Mouse (Mus musculus): ENCODE results near the gene Ablim1.

The Ablim1 gene

DNA sequence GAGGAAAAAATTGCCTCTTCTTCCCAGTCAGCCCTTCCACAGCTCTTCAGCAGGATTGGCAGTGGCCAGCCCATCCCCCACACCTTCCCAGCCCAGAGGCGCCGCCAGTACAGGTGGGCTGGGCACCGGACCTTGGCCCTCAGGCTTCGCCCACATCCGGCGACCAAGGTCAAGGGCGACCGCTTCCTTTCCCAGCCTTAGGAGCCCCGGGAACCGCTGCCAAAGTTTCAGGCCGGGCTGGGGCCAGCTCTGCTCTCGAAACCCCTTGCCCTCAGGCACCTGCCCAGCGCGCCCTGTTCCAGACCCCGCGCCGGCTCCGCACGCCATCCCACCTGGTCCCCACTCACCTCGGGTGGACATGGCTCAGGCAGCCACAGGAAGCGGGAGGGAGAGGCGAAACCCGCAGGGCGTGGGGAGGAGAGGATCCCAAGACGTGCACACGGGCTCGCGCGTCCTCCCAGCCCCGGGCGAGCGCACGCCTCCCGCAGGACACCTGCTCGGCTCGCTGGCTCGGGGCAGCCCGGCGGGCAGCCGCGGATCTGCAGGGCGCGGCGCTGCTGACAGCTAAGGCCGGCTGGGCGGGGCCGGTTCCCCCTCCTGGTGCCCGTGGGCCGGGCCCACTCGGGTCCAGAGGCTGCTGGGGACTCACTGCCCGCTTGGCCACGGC lies at the start of gene Ablim1:
Gene Ablim1 (minus strand): TSS at position 574 of the 667 bp plus-strand sequence.
- peak; percentile 21 for DNase-seq (ENCODE audit: low spot score)

DNA sequence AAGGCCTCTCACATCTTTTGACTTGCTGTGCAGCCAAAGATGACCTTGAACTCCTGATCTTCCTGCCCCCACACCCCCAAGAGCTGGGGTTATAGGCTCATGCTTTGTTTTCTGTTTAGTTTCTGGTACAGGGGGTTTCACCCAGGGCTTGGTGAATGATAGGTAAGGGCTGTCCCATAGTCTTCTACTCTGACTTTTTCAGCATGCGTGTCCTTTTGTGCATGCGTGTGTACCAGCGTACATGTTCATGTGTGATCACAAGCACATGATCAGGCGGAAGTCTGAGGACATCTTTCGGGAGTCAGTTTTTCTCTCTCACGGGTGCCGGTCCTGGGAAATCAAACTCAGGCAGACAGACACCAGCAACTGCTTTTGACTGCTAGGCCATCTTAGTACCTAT lies 48.8 kb upstream of the Ablim1 start:
- no peak for DNase-seq (ENCODE audit: low spot score)

DNA sequence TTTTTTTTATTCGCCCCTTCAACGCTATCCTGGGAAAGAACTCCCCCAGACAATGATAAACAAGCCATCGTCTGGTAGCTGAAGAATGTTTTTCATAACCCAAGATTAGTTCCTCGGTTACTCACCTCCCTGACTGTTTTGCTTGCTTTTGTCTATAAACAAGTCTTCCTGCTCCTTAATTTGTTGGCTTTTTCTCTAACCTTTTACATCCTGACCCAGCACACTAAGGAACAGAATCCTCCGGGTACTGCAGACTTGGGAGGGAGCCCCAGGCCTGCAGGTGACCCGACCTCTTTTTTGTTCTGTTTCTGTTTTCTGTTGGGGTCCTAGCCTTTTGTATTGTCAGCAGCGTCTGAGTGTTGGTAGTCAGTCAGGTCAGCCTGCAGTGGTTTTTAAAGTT lies 48.4 kb upstream of the Ablim1 start:
- no peak for DNase-seq (ENCODE audit: low spot score)

DNA sequence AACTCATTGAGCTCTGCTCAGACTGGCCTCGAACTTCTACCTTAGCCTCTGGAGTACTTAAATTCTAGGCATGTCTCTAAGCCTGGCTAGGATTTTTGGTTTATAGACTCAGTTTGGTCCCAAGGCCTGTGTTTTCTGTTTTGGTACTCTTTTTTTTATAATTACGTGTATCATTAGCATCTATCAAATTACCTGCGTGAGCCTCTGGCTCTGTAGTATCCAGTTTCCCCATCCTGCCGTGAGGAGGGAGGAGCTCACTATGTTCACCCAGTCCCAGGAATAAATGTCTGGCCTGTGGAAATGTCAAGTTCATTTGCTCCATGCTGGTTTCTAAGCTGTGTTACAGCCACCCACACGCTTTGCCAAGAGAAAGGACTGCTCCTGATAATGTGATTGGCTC lies 47.9 kb upstream of the Ablim1 start:
- DNase-seq (ENCODE audit: low spot score): no peak

DNA sequence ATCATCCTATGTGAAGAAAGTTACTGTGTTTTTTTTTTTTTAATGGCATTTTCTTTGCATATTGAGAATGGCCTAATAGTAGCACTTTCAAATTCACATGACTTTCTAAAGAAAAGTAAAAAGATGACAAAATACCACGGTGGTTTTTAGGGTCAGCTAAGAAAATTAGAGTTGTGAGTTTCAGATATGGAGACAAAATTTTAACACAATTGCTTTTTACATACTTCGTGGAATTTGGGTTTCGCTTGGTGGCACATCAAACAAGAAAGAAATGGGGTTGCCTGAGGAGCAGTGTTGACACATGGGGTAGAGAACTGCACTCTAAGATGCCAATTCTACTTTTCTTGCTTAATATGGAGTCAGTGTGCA lies 47.2 kb upstream of the Ablim1 start:
- no peak for DNase-seq (ENCODE audit: low spot score)

DNA sequence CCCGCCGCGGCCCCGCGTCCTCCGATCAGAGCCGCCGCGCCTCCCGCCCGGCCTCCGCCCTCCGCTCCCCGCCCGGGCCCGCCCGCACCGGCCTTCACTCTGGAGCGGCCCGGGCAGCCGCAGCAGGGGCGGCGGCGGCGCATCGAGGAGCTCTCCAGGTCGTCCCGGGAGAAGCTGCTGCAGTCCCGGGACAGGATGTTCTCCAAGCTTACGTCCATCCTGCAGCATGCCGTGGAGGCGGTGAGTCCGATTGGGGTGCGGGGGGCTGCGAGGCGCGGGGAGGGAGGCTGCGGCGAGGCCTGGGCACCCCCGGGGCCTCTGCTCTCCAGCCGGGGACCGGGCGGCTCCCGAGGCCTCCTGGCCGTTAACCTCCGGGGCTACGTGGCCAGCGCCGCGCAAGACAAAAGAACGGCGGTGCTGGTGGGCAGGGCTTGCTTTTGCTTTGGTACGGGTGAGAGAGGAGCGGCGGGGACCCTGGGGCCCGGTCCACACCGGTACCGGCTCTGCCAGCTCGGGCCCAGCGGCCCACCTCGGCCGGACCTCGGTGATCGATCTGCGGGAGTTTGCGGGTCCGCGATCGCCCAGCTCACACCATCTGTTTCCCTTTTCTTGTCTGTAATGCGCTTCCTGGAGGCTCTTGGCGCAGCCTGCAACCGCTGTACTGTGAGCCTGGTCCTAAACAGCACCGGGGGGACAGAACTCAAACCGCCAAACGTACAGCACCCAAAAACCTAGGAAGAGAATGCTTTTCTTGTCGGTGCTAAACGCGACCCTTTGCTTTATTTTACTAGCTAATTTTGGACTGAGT lies 46.6 kb upstream of the Ablim1 start:
- DNase-seq (ENCODE audit: low spot score): peak; percentile 37

DNA sequence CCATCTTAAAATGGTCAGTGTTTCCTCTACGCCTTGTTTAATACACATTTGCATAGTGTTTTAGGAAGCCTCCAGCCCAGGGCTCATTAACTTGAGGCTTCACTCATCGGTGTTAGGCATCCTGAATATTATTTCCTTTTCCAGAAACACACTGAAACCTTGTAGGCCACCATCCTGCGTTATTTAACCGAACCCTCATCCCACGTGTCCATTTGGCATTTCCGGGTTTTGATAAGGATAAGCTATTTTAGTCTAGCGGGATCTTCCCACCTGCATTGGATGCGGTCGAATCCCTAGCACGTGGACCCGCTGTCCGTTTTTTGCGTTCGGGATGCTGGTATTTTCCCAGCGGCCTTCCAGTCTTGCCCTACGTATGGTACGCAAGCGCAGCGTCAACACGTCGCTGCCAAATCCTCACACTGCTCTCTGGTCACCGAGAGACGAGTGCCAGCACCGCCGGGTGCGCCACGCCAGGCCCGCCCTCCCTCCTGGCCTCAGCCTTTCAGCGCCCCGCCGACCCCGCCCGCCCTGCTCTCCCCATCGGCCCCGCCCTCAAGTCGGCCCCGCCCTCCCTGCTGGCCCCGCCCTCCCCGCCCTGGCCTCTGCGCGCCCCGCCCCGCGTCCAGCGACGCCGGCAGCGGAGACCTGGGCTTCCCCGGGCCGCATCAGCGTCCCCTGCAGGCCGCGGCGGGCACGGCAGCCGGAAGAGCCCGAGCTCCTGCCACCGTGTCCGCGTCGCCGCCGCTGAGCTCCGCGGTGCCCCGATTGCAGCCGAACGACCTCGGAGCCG lies 45.8 kb upstream of the Ablim1 start, which contains the start of gene Fam160b1:
Gene Fam160b1 (plus strand): TSS at position 340 of the 790 bp plus-strand sequence.
- peak; percentile 94 for DNase-seq (ENCODE audit: low spot score)

DNA sequence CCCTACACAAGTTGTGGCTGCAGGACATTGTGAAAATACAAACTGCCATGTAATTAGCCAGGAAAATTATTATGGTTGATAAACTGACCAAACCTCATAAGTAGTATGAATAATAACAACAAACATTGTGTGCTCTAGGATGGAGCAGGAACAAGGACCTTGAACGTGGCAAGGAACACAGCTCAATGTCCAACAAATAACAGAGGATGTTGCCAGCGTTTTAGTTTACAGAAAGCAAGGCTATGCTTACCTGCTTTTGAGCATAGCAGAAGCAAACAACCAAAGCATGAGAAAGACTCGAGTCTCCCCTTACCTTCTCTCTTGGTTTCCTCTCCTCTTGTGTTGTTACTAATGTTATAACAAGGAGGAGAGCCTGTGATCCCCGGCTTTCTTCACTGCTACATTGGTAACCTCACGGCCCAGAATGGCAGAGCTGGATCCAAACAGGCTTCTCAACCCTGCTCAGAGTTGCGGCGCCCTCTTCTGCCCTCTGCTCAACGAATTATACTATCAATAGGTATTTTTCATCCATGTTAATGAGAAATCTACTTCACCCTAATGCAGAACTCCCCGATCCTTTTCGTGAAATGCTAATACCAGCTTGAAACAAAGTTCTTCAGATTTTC lies 45.1 kb upstream of the Ablim1 start:
- no peak for DNase-seq (ENCODE audit: low spot score)

DNA sequence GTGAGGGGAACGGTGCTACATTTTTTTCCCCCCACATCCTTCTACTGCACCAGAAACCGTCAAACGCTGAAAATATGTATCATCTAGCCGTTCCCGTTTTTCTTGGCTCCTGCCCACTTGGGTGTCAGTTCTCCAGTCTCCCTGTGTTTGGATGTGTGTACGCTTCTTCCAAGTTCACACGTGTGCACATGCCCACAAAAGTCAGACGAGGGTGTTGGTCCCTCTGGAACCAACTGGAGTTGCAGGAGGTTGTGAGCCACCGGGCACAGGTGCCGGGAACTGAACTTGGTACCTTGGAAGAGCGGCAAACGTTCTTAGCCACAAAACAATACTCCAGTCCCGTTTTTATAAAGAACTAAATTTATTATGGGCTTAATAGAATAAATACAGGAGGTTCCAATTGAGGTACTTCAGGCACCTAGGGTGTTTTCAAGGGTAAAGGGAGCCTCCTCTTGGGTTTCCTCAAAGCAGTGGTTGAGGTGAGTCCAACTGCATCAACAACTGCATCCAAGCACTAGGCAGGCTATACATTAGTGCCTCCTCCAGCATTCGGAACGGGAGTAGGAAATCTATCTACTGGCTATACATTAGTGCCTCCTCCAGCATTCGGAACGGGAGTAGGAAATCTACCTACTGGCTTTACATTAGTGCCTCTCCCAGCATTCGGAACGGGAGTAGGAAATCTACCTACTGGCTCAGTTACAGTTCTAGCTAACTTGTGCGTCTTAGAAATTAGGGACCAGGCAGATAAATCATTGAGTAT lies 44.3 kb upstream of the Ablim1 start:
- DNase-seq (ENCODE audit: low spot score): no peak

DNA sequence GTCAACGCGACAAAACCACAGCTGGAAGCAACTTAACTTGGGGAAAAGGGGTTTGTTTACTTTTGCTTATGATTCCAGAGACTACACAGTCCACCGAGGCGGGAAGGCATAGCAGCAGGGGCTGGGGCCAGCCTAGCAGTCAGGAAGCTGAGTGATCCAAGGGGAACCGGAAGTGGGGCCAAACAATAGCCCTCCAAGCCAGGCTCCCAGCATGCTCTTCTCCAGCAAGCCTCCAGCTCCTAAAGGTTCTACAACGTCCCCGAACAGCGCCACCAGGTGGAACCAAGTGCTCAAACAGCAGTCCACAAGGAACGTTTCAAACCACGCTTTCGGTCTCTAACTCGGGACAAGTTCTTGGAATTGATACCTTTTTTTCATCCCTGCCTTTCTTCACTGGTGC lies 43.6 kb upstream of the Ablim1 start:
- DNase-seq (ENCODE audit: low spot score): peak; percentile 31

DNA sequence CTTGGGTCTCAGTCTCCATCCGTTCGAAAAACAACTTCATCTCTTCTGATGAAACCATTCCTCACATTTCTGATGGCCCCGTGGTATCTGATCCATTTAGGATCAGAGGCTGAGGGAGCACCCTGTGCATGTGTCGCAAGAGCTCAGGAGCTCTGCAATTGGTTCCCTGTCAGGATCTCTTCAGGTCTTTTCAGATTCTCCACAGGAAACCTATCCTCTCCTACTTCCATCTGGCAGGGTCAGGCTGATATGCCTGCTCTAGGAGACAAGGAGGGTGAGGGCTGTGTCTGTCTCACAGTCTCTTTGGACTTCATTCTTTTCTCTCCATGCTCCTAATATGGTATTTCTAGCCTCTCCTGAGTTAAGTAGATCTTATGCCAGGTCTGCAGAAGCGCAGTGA lies 43.1 kb upstream of the Ablim1 start:
- no peak for DNase-seq (ENCODE audit: low spot score)

DNA sequence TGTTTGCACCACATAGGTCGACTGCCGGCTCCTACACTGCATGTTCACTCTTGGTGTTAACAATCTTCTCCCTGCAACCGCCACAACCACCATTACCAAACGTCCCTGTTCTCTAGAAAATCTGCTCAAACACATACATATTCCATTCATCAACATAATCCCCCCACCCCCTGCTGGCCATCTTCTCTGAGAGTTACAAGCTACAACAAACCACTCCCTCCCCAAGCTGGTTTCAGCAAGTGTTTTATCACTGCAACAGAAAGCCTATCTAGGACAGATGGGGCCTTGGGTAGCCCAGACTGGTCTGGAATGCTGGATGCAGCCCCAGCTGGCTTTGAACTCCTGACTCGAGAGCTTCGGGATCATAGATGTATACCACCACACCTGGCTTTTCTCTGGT lies 42.5 kb upstream of the Ablim1 start:
- no peak for DNase-seq (ENCODE audit: low spot score)

DNA sequence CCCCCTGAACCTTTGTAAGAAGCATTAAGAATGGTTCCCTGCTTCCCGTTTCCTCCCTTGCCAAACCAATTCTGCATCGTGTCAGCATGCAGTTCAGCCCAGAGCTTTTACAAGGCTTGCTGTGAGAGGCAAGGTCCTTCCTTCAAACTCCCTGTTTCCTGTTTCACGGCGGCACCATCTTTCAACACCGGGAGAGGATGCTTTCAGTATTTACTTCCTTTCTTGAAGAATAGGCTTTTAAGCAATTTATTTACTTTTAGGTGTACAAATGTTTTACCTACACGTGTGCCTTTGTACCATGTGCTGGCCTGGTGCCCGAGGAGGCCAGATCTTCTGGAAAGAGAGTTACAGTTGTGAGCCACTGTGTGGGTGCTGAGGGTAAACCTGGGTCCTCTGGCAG lies 41.6 kb upstream of the Ablim1 start:
- no peak for DNase-seq (ENCODE audit: low spot score)

DNA sequence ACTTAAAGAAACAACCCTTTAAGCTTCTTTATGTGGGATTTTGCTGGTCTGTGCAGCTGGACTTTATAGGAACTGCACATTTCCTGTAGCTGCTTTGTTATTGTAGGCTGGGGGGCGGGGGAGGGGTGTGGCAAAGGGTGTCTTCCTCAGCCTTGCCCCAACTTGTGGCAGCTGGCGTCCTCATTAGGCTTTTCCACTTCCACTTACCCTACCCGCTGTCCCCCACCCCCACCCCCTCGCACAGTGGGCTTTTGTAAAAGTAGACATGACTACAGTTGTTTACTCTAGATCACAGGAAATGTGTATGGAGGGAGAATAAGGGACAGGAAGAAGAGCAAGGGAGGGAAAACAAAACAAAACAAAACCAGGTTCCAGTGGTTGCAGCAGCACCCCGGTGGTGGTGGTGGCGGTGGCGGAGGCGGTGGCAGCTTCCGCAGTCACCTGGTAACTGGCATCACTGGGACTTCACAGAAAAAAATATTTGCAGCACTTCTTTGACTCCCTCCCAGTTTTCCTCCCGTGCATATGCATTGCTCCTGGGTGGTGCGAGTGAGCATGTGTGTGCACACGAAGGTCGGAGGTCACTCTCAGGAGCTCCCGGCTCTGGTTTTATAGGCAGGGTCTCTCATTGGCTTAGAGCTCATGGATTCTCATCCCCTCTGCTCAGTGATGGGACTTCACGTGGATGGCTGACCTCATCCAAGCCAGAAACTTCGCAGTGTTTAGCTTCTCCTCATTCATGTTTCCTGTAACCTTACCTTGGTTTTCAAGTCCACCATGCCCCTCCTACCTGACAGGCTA lies 40.9 kb upstream of the Ablim1 start:
- no peak for DNase-seq (ENCODE audit: low spot score)

DNA sequence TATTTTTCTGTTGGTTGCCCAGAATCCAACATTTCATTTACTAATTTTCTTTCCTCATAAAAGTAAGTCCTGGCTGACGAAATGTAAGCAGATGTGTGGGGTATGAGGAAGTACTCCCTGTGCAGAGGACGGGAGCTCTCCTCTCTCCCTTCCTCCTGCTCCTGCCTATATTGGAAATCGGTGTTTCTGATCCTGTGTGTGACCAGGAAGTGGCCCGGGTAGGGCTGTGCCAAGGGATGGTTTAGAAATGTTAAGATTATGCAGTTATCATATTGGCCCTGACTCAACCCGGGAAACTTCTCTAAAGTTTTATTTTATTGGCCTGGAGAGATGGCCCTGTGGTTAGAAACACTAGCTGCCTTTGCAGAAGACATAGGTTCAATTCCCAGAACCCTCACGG lies 40.0 kb upstream of the Ablim1 start:
- no peak for DNase-seq (ENCODE audit: low spot score)

DNA sequence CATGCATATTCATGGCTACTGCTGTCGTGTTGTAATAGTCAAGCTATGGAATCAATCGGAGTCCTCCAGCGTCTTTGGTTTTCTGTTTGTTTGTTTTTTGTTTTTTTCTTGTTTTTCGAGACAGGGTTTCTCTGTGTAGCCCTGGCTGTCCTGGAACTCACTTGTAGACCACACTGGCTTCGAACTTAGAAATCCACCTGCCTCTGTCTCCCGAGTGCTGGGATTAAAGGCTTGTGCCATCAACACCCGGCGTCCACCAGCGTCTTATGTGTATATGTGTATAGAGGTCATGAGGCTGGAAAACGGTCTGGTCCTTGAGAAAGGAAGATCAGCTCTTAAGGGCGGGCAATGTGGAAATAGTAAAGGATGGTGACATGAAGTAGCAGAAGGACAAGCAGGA lies 39.3 kb upstream of the Ablim1 start:
- no peak for DNase-seq (ENCODE audit: low spot score)

DNA sequence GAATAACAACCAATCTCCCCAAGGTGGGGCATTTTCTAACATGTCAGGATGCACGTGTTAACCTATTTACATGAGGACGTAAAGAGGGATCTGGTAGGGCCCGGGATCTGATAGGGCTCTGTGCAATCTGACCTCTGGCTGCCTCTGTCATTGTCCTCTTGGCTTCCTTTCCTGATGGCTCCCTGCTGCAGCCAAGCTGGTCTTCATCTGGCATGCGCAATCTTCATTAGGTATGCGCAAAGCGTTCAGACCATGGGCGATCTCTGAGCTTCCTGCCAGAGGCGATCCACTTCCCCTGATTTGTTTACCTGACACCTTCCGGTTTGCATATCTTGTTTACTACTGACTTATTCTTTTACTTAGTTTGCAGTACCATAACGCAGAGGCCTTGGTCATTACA lies 38.5 kb upstream of the Ablim1 start:
- DNase-seq (ENCODE audit: low spot score): no peak

DNA sequence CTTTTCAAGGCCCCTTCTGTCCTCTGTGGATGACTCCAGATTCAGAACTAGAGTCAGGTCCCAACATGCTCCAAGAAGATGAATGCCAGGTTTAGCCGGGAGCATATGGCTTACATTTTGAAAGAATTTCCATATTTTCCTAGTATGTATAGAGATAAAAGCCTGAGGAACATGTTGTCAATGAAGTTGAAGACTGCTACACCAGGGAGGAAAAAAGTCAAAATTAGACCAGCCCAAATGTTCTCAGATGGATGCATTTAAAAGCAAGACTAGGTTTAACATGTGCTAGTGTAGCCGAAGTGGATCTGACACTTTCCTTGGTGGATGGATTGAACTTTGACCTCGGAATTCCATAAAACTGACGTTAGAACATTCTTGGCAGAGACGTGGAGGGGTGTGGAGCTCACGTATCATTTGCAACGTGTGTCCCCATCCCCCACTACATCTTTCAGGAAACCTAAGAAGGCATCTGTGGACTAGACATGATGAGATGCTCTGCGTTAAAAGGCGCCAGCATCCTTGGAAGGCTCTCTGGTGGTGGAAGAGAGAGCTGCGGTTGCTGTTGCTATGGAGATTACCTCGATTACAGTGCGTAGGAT lies 37.7 kb upstream of the Ablim1 start:
- DNase-seq (ENCODE audit: low spot score): no peak

DNA sequence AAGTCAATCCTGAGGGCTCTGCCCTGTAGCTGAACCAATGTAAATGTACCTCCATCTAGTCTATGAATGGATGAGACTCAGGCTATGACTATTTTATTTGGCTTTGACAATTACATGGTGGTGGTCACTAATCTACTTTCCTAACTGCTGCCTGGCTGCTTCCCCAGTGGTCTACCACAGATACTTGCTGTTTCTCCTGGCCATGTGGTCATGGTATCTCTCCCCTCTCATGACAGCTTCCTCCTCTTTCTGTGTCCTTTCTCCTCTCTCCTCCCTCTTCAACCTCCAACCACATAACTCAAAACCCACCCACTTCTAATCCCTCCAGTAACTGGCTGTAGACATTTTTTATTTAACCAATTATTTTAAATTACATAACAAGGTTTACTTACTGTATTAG lies 34.4 kb upstream of the Ablim1 start:
- no peak for DNase-seq (ENCODE audit: low spot score)

DNA sequence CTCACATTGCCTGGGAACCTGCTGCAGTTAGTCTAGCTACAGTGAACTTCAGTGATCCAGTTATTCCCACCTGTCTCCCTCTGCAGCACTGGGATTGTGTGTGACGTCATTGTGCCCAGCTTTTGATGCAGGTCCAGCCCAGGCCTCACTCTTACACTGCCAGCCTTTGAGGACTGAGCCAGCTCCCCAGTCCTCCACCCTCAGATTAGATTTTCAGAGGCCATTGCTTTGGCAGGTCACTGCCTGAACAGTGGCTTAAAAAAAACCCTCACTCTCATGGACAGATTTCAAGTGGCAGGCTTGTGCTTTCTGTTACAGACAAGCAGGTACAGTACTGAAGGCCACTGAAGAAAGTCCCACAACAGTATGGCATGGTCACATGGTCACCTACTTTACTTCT lies 30.0 kb upstream of the Ablim1 start:
- DNase-seq (ENCODE audit: low spot score): no peak
